Comparison of ENCODE assay signal across 8 mouse cellular contexts in genomic region chr19:36833788-36834531, GRCm38 (mm10). TPM values are rescaled to one million over a fixed set of nuclear protein-coding genes. Genes with fewer than 3 reads are reported as not detected.
A peak's percentile ranks its signal among the peaks of the same experiment; 100 is the strongest.
DNase-seq lines count a peak whose midpoint lies in the region; ATAC-seq and TF ChIP-seq lines count a peak whose summit lies in the region.

Tnks2 (plus strand) TSS chr19:36834232.

- H3K79me3 ChIP-seq in C2C12 (ENCODE audit: low read depth), result peaks cover 42% of the 10 kb centered on the region

- peaks cover 52% of the 10 kb centered on the region for H3K79me2 ChIP-seq in C2C12 (ENCODE audit: control insufficient read depth, insufficient read depth)

- H3K4me1 ChIP-seq in erythroblast, embryonic 14.5 days (ENCODE audit: control insufficient read depth), result peaks cover 25% of the 10 kb centered on the region
- peaks cover 17% of the 10 kb centered on the region for H3K4me1 ChIP-seq in heart, embryonic 12.5 days (replicated peaks)
- H3K4me1 ChIP-seq in kidney, postnatal 0 days (replicated peaks; ENCODE audit: insufficient read depth, low read length), result no peaks in the 10 kb centered on the region; the same call in none of the 2 replicates
- H3K4me1 ChIP-seq in liver, embryonic 11.5 days (replicated peaks; ENCODE audit: control insufficient read depth, insufficient read depth, low read length), result peaks cover 10% of the 10 kb centered on the region
- peaks cover 5% of the 10 kb centered on the region for H3K4me1 ChIP-seq in stomach, embryonic 14.5 days (ENCODE audit: control insufficient read depth, insufficient read depth, low read length)

- no peaks in the 10 kb centered on the region for H3K27me3 ChIP-seq in C2C12 (ENCODE audit: control insufficient read depth, insufficient read depth, insufficient read length)
- no peaks in the 10 kb centered on the region for H3K27me3 ChIP-seq in erythroblast, embryonic 14.5 days (ENCODE audit: control insufficient read depth)
- H3K27me3 ChIP-seq in heart, embryonic 12.5 days (replicated peaks), result no peaks in the 10 kb centered on the region
- H3K27me3 ChIP-seq in kidney, postnatal 0 days (ENCODE audit: insufficient read depth, low read length), result no peaks in the 10 kb centered on the region
- H3K27me3 ChIP-seq in liver, embryonic 11.5 days (replicated peaks; ENCODE audit: control insufficient read depth, insufficient read depth, low read length), result no peaks in the 10 kb centered on the region
- no peaks in the 10 kb centered on the region for H3K27me3 ChIP-seq in stomach, embryonic 14.5 days (ENCODE audit: control insufficient read depth, insufficient read depth, low read length)

- TF ChIP-seq POLR2A in brain, embryonic 14.5 days (IDR thresholded peaks at IDR 0.05; ENCODE audit: borderline replicate concordance, extremely low read depth, insufficient read depth, insufficient read length, poor library complexity, severe bottlenecking), result peak; percentile 98; the same call in 1 of the 2 replicates

- peak; percentile 99 for DNase-seq in brain, embryonic 14.5 days (ENCODE audit: low read depth)
- DNase-seq in kidney, postnatal 0 days (ENCODE audit: low spot score), result peak; percentile 98
- DNase-seq in liver, embryonic 11.5 days (ENCODE audit: low spot score), result peak; percentile 99
- peak; percentile 90 for DNase-seq in naive thymus-derived CD4-positive, alpha-beta T cell, adult 2 months (ENCODE audit: low read depth)

- under 1% methylated on average over 73 of the region's 73 CpGs for WGBS in heart, embryonic 12.5 days
- under 1% methylated on average over 72 of the region's 73 CpGs for WGBS in kidney, postnatal 0 days
- under 1% methylated on average over 68 of the region's 73 CpGs for WGBS in liver, embryonic 11.5 days
- WGBS in stomach, embryonic 14.5 days, result under 1% methylated on average over 64 of the region's 73 CpGs

- no peaks in the 10 kb centered on the region for H3K9me3 ChIP-seq in erythroblast, embryonic 14.5 days (ENCODE audit: control insufficient read depth, low read length)
- H3K9me3 ChIP-seq in heart, embryonic 12.5 days (replicated peaks), result no peaks in the 10 kb centered on the region
- no peaks in the 10 kb centered on the region for H3K9me3 ChIP-seq in kidney, postnatal 0 days (replicated peaks; ENCODE audit: low read length)
- H3K9me3 ChIP-seq in liver, embryonic 11.5 days (ENCODE audit: control insufficient read depth, low read length), result no peaks in the 10 kb centered on the region
- H3K9me3 ChIP-seq in stomach, embryonic 14.5 days (ENCODE audit: control insufficient read depth, low read depth, low read length), result no peaks in the 10 kb centered on the region

- peaks cover 12% of the 10 kb centered on the region for H3K36me3 ChIP-seq in C2C12 (ENCODE audit: control insufficient read depth, insufficient read depth)
- peaks cover 10% of the 10 kb centered on the region for H3K36me3 ChIP-seq in erythroblast, embryonic 14.5 days (ENCODE audit: control insufficient read depth)
- H3K36me3 ChIP-seq in heart, embryonic 12.5 days, result peaks cover 7% of the 10 kb centered on the region; the same call in 1 of the 2 replicates
- H3K36me3 ChIP-seq in kidney, postnatal 0 days (ENCODE audit: insufficient read depth, low read length), result no peaks in the 10 kb centered on the region
- H3K36me3 ChIP-seq in liver, embryonic 11.5 days (ENCODE audit: control insufficient read depth, insufficient read depth, low read length), result peaks cover 5% of the 10 kb centered on the region; the same call in 1 of the 2 replicates
- H3K36me3 ChIP-seq in stomach, embryonic 14.5 days (ENCODE audit: control insufficient read depth, insufficient read depth, low read length), result peaks cover 5% of the 10 kb centered on the region

- peak; percentile 95 for ATAC-seq in heart, embryonic 12.5 days (ENCODE audit: insufficient number of reproducible peaks, low FRiP score)
- peak; percentile 96 for ATAC-seq in kidney, postnatal 0 days (replicated peaks; ENCODE audit: low FRiP score, low read depth)
- peak; percentile 93 for ATAC-seq in liver, embryonic 11.5 days (replicated peaks; ENCODE audit: low FRiP score)
- ATAC-seq in stomach, embryonic 14.5 days (ENCODE audit: insufficient number of reproducible peaks, insufficient read depth, low FRiP score, low read depth), result peak; percentile 91

- peak within 1 kb of the TSS; percentile 84 for H3K4me2 ChIP-seq in heart, embryonic 12.5 days
- H3K4me2 ChIP-seq in kidney, postnatal 0 days (ENCODE audit: low read length), result peak within 1 kb of the TSS; percentile 72
- peak within 1 kb of the TSS; percentile 59 for H3K4me2 ChIP-seq in liver, embryonic 11.5 days
- H3K4me2 ChIP-seq in stomach, embryonic 14.5 days (replicated peaks; ENCODE audit: low read depth, low read length), result peak within 1 kb of the TSS; percentile 85

- peak within 1 kb of the TSS; percentile 99 for H3K27ac ChIP-seq in heart, embryonic 12.5 days (ENCODE audit: poor library complexity, severe bottlenecking)
- H3K27ac ChIP-seq in kidney, postnatal 0 days, result peak within 1 kb of the TSS; percentile 99
- peak within 1 kb of the TSS; percentile 96 for H3K27ac ChIP-seq in liver, embryonic 11.5 days (ENCODE audit: low read depth, low read length)
- peak within 1 kb of the TSS; percentile 99 for H3K27ac ChIP-seq in stomach, embryonic 14.5 days (ENCODE audit: low read length)

- H3K4me3 ChIP-seq in C2C12 (ENCODE audit: insufficient read depth, poor library complexity, severe bottlenecking), result peak within 1 kb of the TSS; percentile 78
- H3K4me3 ChIP-seq in erythroblast, embryonic 14.5 days (replicated peaks), result peak within 1 kb of the TSS; percentile 98
- H3K4me3 ChIP-seq in heart, embryonic 12.5 days, result peak within 1 kb of the TSS; percentile 90
- H3K4me3 ChIP-seq in kidney, postnatal 0 days (replicated peaks; ENCODE audit: low read depth, low read length), result peak within 1 kb of the TSS; percentile 98
- H3K4me3 ChIP-seq in liver, embryonic 11.5 days (ENCODE audit: low read depth, low read length), result peak within 1 kb of the TSS; percentile 99
- peak within 1 kb of the TSS; percentile 57 for H3K4me3 ChIP-seq in stomach, embryonic 14.5 days (ENCODE audit: low read depth, low read length)

- no peak for TF ChIP-seq CTCF in C2C12 (IDR thresholded peaks at IDR 0.05; ENCODE audit: control insufficient read depth, insufficient read depth, insufficient read length)
- no peak for TF ChIP-seq CTCF in brain, embryonic 14.5 days (IDR thresholded peaks at IDR 0.05; ENCODE audit: borderline replicate concordance, extremely low read depth, insufficient read depth, insufficient read length)
- no peak for TF ChIP-seq CTCF in kidney, postnatal 0 days (IDR thresholded peaks at IDR 0.05; ENCODE audit: low read depth)

- H3ac ChIP-seq in C2C12 (ENCODE audit: control insufficient read depth, insufficient read length, low read depth), result peak within 1 kb of the TSS; percentile 98

- peak within 1 kb of the TSS; percentile 100 for H3K9ac ChIP-seq in heart, embryonic 12.5 days
- H3K9ac ChIP-seq in kidney, postnatal 0 days (ENCODE audit: low read depth, low read length), result peak within 1 kb of the TSS; percentile 98
- peak within 1 kb of the TSS; percentile 98 for H3K9ac ChIP-seq in liver, embryonic 11.5 days (ENCODE audit: low read depth, low read length)
- H3K9ac ChIP-seq in stomach, embryonic 14.5 days (replicated peaks; ENCODE audit: low read depth, low read length), result peak within 1 kb of the TSS; percentile 100

TF ChIP-seq in C2C12, 6 proteins besides CTCF, POLR2A, EP300 and RAD21:
- TF ChIP-seq USF1 (IDR thresholded peaks at IDR 0.05; ENCODE audit: low read depth) (no peak), FOSL1 (IDR thresholded peaks at IDR 0.05; ENCODE audit: insufficient read depth, low read length, poor library complexity, severe bottlenecking) (no peak), MYOD1 (IDR thresholded peaks at IDR 0.05; ENCODE audit: control insufficient read depth, insufficient read length, low read depth) (no peak), MYOG (IDR thresholded peaks at IDR 0.05; ENCODE audit: control insufficient read depth, extremely low read depth, insufficient read length) (no peak), CEBPB (IDR thresholded peaks at IDR 0.05; ENCODE audit: low read depth) (no peak), MAX (IDR thresholded peaks at IDR 0.05) (no peak)

RNA-seq across cellular contexts. Expression of gene Tnks2, which starts in this region (rescaled TPM):
- 24.1 TPM for polyA plus RNA-seq in C2C12 (2012; fragmentation: generic; extraction: Trizol)
- polyA plus RNA-seq in brain, embryonic 14.5 days (2012; rRNA removed), result 88.6 and 119 TPM in 2 replicates
- polyA plus RNA-seq in erythroblast, embryonic 14.5 days (2012), result 0.12 and 0.34 TPM in 2 replicates
- 76.5 and 81.3 TPM in 2 replicates for polyA plus RNA-seq in heart, embryonic 12.5 days (2016; fragmentation: Nextera tagmentation; extraction: Ambion mirVana)
- polyA plus RNA-seq in kidney, postnatal 0 days (2015; fragmentation: Nextera tagmentation; extraction: Ambion mirVana), result 34.9 and 38.1 TPM in 2 replicates
- 53.5 and 53.9 TPM in 2 replicates for polyA plus RNA-seq in liver, embryonic 11.5 days (2014; fragmentation: Nextera tagmentation; extraction: Ambion mirVana)
- polyA plus RNA-seq in stomach, embryonic 14.5 days (2014; fragmentation: Nextera tagmentation; extraction: Ambion mirVana), result 69.1 and 81.3 TPM in 2 replicates

Comparison
In these comparisons a context has a peak if more than half of its experiments do, and no peak if none do; other contexts are left out.
1. Peak in every context shown above with its lines: DNase-seq, ATAC-seq, H3K4me3 ChIP-seq and H3K27ac ChIP-seq.
2. RNA of gene Tnks2 (polyA plus RNA-seq): 88.6 to 119 TPM in brain, embryonic 14.5 days, 76.5 to 81.3 TPM in heart, embryonic 12.5 days, 69.1 to 81.3 TPM in stomach, embryonic 14.5 days, 53.5 to 53.9 TPM in liver, embryonic 11.5 days, 34.9 to 38.1 TPM in kidney, postnatal 0 days and 24.1 TPM in C2C12 (single experiment); 0.12 to 0.34 TPM in erythroblast, embryonic 14.5 days; every median in the first group is over 10 times any median in the second.